Mouse (Mus musculus) liver (tissue): ENCODE results near the gene Sycn.

Source experiments
- DNase-seq: peaks from one replicate; pipeline ENCODE4 v3.0.0-alpha.2; 2020; ENCODE audit warnings: mixed read lengths

Sycn gene

GRCm38 (mm10) chr7:28587644-28588043, 47.0 kb downstream of the Sycn start:
- DNase-seq: no peak
